Comparison of ENCODE assay signal across 17 mouse cellular contexts in genomic region chr11:52728479-52728878, GRCm38 (mm10). TPM values are rescaled to one million over a fixed set of nuclear protein-coding genes. Genes with fewer than 3 reads are reported as not detected.
"Had no signal": no experiment of that assay in that cellular context is flagged by ENCODE, and none has a peak within 500 bp of the region (broad histone marks: within the 10 kb centered on the region; RNA-seq: fewer than 3 reads in every experiment).

No protein-coding gene starts in this region.

- DNase-seq: kidney, adult 8-10 months; kidney, postnatal 25 days; liver; liver, embryonic 13.5 days; liver, postnatal 0 days; lung, postnatal 14 days; right cerebral cortex, postnatal 4 days; thymus, adult 2 months; thymus, postnatal 25 days had no signal

- H3K9ac ChIP-seq: limb, embryonic 12.5 days; liver, embryonic 13.5 days; liver, postnatal 0 days; lung, embryonic 15.5 days; neural tube, embryonic 13.5 days; stomach, embryonic 15.5 days had no signal

- H3K4me1 ChIP-seq: limb, embryonic 12.5 days; liver, embryonic 13.5 days; lung, embryonic 15.5 days; megakaryocyte, embryonic 14.5 days; neural tube, embryonic 13.5 days; stomach, embryonic 15.5 days had no signal

- H3K36me3 ChIP-seq: limb, embryonic 12.5 days; liver, embryonic 13.5 days; lung, embryonic 15.5 days; neural tube, embryonic 13.5 days; stomach, embryonic 15.5 days had no signal

- H3K27ac ChIP-seq: left cerebral cortex, adult 2 months; limb, embryonic 12.5 days; liver, embryonic 13.5 days; lung, embryonic 15.5 days; macrophage; neural tube, embryonic 13.5 days; stomach, embryonic 15.5 days had no signal

- H3K4me2 ChIP-seq: limb, embryonic 12.5 days; liver, embryonic 13.5 days; lung, embryonic 15.5 days; neural tube, embryonic 13.5 days; stomach, embryonic 15.5 days had no signal

- H3K4me3 ChIP-seq: left cerebral cortex, adult 2 months; limb, embryonic 12.5 days; liver, embryonic 13.5 days; lung, embryonic 15.5 days; megakaryocyte, embryonic 14.5 days; neural tube, embryonic 13.5 days; stomach, embryonic 15.5 days had no signal

- ATAC-seq: intestine, postnatal 0 days; liver, postnatal 0 days had no signal

- H3K27me3 ChIP-seq: limb, embryonic 12.5 days; liver, embryonic 13.5 days; lung, embryonic 15.5 days; megakaryocyte, embryonic 14.5 days; neural tube, embryonic 13.5 days; stomach, embryonic 15.5 days had no signal

- H3K9me3 ChIP-seq: liver, embryonic 13.5 days; lung, embryonic 15.5 days; stomach, embryonic 15.5 days had no signal

RNA-seq across cellular contexts. Expression of gene Fstl4, which starts 36.0 kb away (rescaled TPM):
- polyA plus RNA-seq: liver, postnatal 0 days; macrophage had no signal
